Mouse (Mus musculus): ENCODE data around the gene Srrm2.

GRCm38 (mm10) chr17:23776216-23776615 lies 14.1 kb upstream of the Srrm2 start:
- TF ChIP-seq USF1 (IDR thresholded peaks at IDR 0.05; ENCODE audit: low read depth) (no peak), CTCF (IDR thresholded peaks at IDR 0.05; ENCODE audit: control insufficient read depth, insufficient read depth, insufficient read length) (no peak), MAX (IDR thresholded peaks at IDR 0.05) (no peak), CEBPB (IDR thresholded peaks at IDR 0.05; ENCODE audit: low read depth) (no peak), MYOG (IDR thresholded peaks at IDR 0.05; ENCODE audit: control insufficient read depth, extremely low read depth, insufficient read length) (no peak), FOSL1 (IDR thresholded peaks at IDR 0.05; ENCODE audit: insufficient read depth, low read length, poor library complexity, severe bottlenecking) (no peak), MYOD1 (IDR thresholded peaks at IDR 0.05; ENCODE audit: control insufficient read depth, insufficient read length, low read depth) (no peak)
